Mouse (Mus musculus) layer of hippocampus, adult 2 months (tissue): ENCODE data around the gene Tarbp1. TPM values are rescaled to one million over a fixed set of nuclear protein-coding genes. Genes with fewer than 3 reads are reported as not detected.
"Not testable (repeated sequence)": the region's sequence is repeated elsewhere in the genome, so short reads cannot be mapped to it uniquely, and the experiment has no call there.

Source experiments
- DNase-seq, 2 experiments: peaks; one replicate each; pipeline ENCODE4 v3.0.0; 2022; ENCODE audit warnings: low spot score in 2 of 2
- H3K27ac ChIP-seq: fragments of 200-600 bp; 2 replicates; pipeline ENCODE4 v1.8.1; 2022
- H3K4me3 ChIP-seq: fragments of 200-600 bp; 2 replicates; pipeline ENCODE4 v1.8.1; 2022; ENCODE audit warnings: mild to moderate bottlenecking
- CTCF ChIP-seq: fragments of 200-600 bp; conservative IDR thresholded peaks from 2 replicates; pipeline ENCODE4 v1.8.1; 2022; ENCODE audit warnings: antibody characterized with exemption, mild to moderate bottlenecking, moderate library complexity
- total RNA-seq, 2 experiments: library from RNA; stranded (reverse); gene quantifications; 2 replicates each; pipeline ENCODE4 v1.2.3; 2021

Tarbp1 gene
- total RNA-seq, 2 experiments from 2014 or later, result 4.6 to 4.9 TPM

DNA sequence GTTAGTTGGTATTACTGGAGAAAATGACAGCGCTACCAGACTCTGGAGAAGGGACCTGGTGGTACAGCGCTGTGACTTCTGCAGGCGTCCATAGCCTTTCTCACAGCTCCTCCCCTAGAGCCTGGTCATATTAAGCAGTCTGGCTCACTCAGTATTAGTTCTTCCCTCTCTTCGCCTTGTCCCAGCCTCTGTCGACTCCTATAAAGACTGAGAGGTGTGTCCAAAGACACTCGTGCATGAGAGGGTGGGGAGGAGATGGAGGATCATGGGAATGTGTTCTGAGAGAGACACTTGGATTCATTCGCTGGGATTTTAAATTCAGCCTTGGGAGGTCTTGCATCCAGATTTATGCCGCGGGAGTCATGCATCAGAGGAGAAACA lies 52.0 kb downstream of the Tarbp1 start:
- H3K4me3 ChIP-seq, result peak overlapping the region; percentile 97
- peak overlapping the region; percentile 95 for H3K27ac ChIP-seq
- DNase-seq, result peak in 1 of 2 experiments; percentile 29
- TF ChIP-seq CTCF, result no peak

DNA sequence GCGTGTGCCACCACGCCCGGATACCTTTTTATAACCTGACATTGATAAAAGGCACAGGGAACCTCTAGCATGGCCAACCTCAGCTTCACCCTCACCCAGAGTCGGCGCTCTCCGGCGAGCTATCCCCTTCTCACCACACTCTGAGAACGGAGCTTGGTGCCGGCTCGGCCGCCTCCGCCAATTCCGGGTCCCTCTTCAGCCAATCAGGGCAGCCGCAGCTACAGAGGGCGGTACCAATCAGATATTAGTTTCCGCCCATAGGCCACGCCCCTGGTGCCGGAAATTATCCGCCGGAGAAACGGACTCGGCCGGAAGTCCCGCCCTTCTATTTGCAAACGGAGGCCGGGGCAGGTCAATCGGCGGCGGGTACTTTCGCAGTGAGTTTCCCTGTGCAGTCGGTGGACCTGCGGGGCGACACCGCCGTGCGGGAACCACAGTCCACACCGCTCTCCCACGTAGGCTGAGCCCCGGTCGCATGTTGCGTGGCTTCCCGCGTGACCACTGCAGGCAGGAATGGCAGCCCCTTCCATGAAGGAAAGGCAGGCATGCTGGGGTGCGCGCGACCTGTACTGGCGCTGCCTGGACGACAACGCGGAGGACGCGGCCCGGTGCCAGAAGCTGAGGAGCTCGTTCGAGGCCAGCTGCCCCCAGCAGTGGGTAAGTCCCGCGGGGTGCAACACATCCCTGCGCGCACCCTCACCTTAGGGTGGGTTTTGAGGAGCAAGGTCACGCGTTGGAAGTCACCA lies 52.5 kb downstream of the Tarbp1 start, which contains the start of gene Coa6:
Gene Coa6, plus strand, starts transcription at position 342 of the 746 bp plus-strand sequence.
- DNase-seq, result peak; percentile 98
- Histone ChIP-seq H3K4me3 (peak within 1 kb of the TSS; percentile 97), H3K27ac (peak within 1 kb of the TSS; percentile 95)
- TF ChIP-seq CTCF, result no peak

DNA sequence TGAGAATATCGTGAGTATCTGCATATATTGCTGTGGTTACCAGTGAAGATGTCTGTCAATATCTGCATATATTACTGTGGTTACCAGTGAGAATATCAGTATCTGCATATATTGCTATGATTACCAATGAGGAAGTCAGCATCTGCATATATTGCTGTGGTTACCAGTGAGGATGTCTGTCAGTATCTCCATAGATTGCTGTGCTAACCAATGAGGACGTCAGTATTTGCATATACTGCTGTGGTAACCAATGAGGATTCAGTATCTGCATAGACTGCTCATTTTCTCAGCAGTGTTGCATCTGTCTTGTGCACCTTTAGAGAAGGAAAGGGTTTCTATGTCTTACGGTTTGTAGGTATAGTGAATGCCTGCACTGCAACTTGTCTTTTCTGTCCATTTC lies 54.0 kb downstream of the Tarbp1 start:
- Histone ChIP-seq H3K27ac (no peak overlapping the region), H3K4me3 (no peak overlapping the region)
- DNase-seq, result no peak
- TF ChIP-seq CTCF, result no peak

DNA sequence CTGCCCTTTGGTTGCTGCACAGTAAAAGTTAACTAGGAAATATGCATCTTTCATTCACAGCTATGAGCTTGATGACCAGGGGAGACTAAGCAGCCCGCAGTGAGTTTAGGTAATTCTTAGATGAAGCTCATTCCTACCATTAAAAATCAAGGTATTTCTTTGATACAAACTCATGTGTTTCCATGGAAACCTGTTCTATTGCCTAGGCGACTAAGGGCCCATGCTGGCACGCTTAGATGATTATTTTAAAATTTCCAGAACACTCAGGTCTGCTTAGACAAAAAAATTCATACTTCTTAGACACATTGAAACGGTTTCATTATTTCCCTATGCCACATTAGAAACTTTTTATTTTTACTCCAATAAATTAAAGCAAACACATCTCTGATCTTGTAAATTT lies 69.8 kb downstream of the Tarbp1 start:
- no peak for TF ChIP-seq CTCF
- H3K4me3 ChIP-seq, result no peak overlapping the region
- H3K27ac ChIP-seq, result peak overlapping the region; percentile 72
- DNase-seq, result no peak

DNA sequence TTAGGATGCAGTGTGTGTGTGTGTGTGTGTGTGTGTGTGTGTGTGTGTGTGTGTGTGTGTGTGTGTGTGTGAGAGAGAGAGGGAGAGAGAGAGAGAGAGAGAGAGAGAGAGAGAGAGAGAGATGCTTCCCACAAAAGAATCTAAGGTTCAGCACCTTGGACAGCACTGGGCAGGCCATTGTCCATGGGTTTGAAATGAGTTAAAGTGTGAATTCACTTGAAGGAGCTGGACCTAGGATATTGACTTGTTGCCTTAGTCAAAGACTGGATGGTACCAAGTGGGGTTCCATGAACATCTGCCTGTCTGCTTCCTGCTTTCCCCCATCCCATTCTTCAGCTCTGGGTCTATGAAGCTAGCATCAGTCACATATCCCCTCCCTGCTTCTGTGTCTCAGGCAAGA lies 70.3 kb downstream of the Tarbp1 start:
- peak overlapping the region; percentile 72 for H3K27ac ChIP-seq

DNA sequence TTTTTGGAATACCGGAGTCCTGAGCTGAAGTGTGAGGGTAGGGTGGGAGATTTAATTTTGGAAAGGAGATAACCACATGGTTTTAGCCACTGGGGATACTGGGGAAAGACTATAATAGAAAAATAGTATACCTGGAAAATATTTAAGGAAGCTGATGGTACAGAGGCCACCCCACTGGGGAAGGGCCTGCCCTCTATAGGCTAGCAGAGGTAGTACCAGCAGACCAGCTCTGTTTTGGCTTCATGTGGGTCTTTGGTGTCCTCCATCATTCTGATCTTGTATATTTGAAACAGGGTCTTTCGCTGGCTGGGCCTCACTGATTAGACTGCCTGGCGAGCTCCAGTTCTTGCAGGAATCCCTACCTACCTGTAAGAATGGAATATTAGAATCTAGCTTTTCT lies 76.5 kb downstream of the Tarbp1 start:
- no peak overlapping the region for H3K4me3 ChIP-seq
- no peak for DNase-seq
- H3K27ac ChIP-seq, result no peak overlapping the region
- TF ChIP-seq CTCF, result peak; percentile 74

More for the DNA sequence above, 70.3 kb downstream of the Tarbp1 start:
- not testable (repeated sequence) for H3K4me3 ChIP-seq, DNase-seq

DNA sequence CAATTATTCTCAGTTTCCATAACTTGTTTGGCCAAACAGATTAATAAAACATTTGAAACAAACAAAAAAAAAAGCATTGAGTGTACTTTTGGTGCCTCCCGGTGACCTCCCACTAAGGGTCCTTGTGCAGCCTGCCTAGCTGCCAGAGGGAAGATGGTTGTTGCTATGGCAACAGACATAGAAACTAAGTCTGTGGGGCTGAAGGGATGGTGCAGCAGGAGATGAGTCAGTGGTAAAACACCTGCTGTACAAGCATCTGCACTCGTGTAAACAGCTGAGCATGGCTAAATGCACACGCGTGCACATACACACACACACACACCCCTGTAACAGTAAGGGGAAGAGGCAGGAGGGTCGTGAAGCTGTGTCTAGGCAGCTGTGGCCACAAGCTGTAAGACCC lies 78.9 kb downstream of the Tarbp1 start:
- no peak overlapping the region for H3K27ac ChIP-seq
- DNase-seq, result no peak
- TF ChIP-seq CTCF, result no peak
- no peak overlapping the region for H3K4me3 ChIP-seq

DNA sequence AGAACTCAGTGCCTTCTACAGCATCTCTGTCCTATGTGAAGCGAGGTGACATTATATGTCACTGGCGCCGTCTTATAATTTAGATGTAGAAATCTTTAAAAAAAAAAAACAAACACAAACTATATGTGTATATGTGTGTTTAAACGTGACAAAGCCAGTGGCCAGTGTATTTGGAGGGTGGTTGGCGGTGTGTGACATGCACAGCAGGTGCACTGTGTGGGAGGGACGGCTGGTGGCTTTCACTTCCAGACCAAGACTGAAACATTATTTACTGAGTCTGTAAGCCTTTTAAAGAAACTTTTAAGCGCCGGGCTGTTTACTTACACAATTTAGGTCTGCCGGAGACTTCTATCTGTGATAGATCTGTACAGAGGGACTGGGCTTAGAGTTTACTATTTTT lies 79.5 kb downstream of the Tarbp1 start:
- Histone ChIP-seq H3K4me3 (no peak overlapping the region), H3K27ac (no peak overlapping the region)
- TF ChIP-seq CTCF, result no peak
- DNase-seq, result no peak

DNA sequence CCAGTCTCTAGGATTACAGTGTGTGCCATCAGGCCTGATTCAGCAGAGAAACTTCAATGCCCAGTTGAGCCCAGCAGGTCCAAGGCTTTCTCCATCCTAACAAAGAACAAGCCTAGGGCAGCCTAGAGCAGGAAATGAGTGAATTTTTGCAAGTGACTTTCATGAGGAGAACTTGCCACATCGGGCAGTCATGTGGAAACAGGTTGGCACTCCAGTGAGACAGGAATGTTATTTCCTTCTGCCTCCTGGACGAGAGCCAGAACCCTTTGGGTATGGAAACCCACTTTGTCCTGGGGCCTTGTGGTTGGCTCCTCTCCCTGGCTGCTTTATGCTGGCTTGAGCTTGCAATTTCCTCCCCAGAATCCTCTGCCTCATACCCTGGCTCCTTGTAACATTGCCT lies 83.3 kb downstream of the Tarbp1 start:
- no peak for DNase-seq
- no peak overlapping the region for H3K4me3 ChIP-seq
- no peak overlapping the region for H3K27ac ChIP-seq
- no peak for TF ChIP-seq CTCF

DNA sequence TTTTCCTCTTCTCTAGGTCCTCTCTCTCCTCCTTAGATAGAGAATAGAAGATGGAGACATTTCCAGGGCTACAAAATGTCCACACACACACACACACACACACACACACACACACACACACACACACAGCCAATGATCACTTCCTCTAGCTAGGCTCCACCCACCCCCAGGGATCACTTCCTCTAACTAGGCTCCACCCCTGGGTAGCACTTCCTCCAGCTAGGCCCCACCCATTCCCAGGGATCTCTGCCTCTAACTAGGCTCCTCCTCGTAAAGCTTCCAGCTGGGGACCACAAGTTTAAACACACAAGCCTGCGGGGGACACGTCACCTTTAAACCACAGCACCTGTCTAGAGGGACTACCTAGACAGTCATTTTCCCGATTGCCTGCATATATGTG lies 87.3 kb downstream of the Tarbp1 start:
- Histone ChIP-seq H3K27ac (no peak overlapping the region), H3K4me3 (no peak overlapping the region)
- DNase-seq, result no peak
- no peak for TF ChIP-seq CTCF

DNA sequence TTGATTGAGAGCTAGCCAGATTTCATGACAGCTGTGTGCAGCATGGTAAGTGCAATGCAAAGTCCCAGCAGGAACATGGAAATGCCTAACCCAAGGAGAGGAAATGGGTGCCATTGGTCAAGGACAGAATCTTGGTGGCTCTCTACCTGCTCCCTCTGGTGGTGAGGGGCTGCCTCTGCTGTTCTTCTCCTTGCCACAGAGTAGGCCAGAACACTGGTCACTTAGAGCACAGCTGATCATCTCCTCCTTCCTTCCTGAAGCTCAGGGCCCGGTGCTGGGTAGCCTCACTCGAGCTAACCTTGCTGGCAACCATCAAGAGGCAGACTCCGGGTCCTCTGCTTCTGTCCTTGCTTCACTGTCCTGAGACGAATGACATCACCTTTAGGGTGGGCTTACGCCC lies 92.1 kb downstream of the Tarbp1 start:
- Histone ChIP-seq H3K4me3 (no peak overlapping the region), H3K27ac (peak overlapping the region; percentile 24; the same call in 1 of the 2 replicates)
- DNase-seq, result peak in 1 of 2 experiments; percentile 50
- peak; percentile 85 for TF ChIP-seq CTCF

DNA sequence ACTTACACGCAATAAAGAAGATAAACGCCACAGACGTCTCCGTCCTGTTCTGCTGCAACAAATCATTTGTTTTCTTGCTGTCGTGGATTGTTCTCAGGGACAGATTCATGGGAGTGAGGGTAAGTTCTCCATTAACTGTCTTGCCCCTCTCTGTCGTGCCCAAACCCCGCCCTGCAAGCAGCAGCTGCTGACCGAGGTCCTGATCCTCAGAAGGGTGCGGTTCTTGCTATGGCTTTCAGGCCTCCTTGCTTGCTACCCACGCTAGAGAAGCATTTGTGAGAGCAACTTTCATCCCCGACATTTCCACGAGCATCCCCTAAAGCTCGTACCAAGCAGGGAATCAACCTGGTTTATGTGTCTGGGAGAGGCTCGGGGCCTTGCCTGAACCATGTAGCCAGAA lies 92.6 kb downstream of the Tarbp1 start:
- DNase-seq, result no peak
- no peak overlapping the region for H3K27ac ChIP-seq
- no peak overlapping the region for H3K4me3 ChIP-seq
- no peak for TF ChIP-seq CTCF

DNA sequence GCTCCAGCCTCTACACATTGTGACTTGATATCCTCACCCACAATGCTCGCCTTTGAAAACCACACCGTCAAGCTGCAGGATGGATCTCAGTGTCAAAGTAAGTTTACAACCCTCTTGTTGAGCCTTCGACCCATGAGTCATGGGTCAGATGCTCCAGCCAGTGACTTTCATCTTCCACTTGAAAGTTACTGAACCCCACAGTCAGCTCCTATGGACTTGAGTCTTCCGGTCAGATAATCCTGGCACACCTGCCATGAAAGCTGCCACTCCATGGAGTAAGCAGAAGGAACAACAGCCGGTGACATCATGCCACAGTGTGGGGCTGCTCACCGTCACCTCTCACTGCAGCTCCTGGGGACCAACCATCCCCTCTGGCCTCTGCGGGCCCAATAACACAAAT lies 93.6 kb downstream of the Tarbp1 start:
- DNase-seq, result no peak
- no peak overlapping the region for H3K27ac ChIP-seq
- no peak for TF ChIP-seq CTCF
- no peak overlapping the region for H3K4me3 ChIP-seq

DNA sequence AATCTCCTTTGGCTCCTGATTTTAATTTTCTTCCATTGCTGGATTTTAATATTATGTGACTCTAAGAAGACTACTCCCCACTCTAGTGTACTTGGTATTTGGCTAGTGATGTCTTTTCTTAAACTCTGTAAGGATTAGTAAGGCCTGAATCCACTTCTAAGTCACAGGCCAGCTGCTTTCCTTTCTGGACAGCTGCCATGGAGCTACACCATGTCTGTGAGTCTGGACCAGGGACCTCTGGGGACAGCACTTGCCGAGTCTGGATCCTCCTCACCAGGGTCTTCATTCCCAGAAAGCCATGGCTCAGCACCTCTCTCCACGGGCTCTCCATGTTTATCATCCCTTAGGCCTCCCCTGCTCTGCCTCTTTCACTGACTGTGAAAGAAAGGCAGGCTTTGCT lies 94.7 kb downstream of the Tarbp1 start:
- Histone ChIP-seq H3K27ac (no peak overlapping the region), H3K4me3 (no peak overlapping the region)
- DNase-seq, result no peak
- no peak for TF ChIP-seq CTCF
